Mouse (Mus musculus) liver, embryonic 14.5 days (tissue): ENCODE data around the gene Pno1.

Experiments used
- CTCF ChIP-seq: IDR thresholded peaks from 2 replicates; pipeline ENCODE4 v1.5.1; 2016; ENCODE audit warnings: antibody characterized with exemption, low read depth, control low read depth
- EP300 ChIP-seq: IDR thresholded peaks from 2 replicates; pipeline ENCODE4 v1.6.1; 2016; ENCODE audit warnings: antibody characterized with exemption, low read depth

DNA sequence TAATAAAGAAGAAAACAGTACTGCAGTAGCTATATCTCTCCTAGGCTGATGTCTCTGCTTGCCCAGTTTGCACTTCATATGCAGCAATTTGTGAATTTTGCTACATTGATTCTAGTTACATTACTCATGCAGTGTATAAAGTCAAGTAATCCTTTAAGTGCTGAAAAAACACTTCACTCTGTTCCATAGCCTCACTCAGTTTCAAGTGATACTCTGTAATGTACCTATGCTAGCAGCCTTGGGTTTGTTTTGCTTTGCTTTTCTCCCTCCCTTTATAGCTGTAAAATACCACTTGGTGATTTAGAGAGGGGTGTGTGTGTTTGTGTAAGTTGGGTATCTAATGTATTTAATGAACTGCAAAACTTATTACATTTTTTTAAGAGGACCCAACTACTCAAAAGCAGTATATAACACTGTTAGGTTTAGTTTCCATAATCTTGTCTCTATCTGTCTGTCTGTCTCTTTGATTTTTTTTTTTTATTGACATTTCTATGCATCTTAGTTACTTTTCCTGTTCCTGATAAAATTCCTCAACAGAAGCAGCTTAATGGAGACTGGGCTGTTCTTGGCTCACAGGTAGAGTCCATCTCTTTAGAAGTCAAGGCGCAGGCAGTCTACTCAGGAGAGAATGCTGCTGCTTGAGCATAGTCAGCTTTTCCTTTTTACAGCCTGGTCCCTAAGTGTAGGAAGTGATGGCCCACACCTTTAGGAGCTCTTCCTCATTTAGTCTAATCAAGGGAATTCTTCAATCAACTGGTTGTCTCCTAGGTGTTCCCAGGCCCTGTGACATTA lies 40.2 kb downstream of the Pno1 start:
- TF ChIP-seq EP300 (no peak), CTCF (no peak)
